Mouse (Mus musculus): Measurements from ENCODE around the gene Pou4f1. TPM values are rescaled to one million over a fixed set of nuclear protein-coding genes. Genes with fewer than 3 reads are reported as not detected.
A peak's percentile ranks its signal among the peaks of the same experiment; 100 is the strongest.
"Not testable (repeated sequence)": the region's sequence is repeated elsewhere in the genome, so short reads cannot be mapped to it uniquely, and the experiment has no call there.

Pou4f1 gene
- 26.6 and 40.7 TPM in 2 replicates for polyA plus RNA-seq (2016; fragmentation: Nextera tagmentation; extraction: Ambion mirVana)

DNA sequence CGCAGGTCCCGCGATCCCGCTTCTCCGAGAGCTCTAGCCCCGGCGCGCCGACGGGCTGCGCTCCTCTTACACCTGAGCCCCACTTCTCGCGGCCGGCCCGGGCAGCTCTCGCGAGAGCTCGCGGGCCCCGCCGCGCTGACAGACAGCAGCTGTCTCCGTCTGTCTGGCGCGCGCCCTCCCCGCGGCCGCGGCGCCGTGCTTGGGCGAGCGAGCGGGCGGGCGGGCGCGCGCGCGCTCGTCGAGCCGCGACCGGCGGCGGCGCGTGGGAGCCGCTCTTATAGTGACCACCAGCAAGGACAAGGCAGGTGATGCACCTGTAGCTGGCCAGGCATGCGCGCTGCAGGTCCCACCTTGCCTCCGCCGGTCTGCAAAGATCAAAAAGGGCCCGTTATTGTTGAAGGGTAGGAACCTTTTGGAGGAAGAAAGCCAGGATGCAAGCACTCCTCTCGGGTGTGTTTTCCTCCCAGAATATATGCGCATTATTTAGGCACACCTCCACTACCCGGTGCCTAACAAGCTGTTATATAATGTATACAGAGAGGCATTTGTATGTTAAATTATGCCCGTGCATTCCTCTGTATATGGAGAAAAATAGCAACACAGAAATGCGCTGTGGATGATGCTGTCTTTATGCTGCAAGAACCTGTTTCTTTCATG is at the start of gene Pou4f1:
Gene Pou4f1 (minus strand): TSS at position 34 of the 657 bp plus-strand sequence.
- peaks cover 97% of the 10 kb centered on the region for H3K27me3 ChIP-seq (ENCODE audit: insufficient read depth, poor library complexity, severe bottlenecking)
- DNase-seq (ENCODE audit: low spot score) = peak; percentile 84
- WGBS = under 1% methylated on average over 62 of the region's 62 CpGs
- peaks cover 39% of the 10 kb centered on the region for H3K4me1 ChIP-seq (replicated peaks)
- no peaks in the 10 kb centered on the region for H3K36me3 ChIP-seq
- H3K27ac ChIP-seq = peak within 1 kb of the TSS; percentile 84
- H3K4me3 ChIP-seq = peak within 1 kb of the TSS; percentile 66
- no peaks in the 10 kb centered on the region for H3K9me3 ChIP-seq

- Histone ChIP-seq H3K4me1 (replicated peaks) (no peaks in the 10 kb centered on the region), H3K27ac (no peak overlapping the region), H3K27me3 (ENCODE audit: insufficient read depth, poor library complexity, severe bottlenecking) (no peaks in the 10 kb centered on the region), H3K9me3 (no peaks in the 10 kb centered on the region), H3K4me3 (no peak overlapping the region), H3K36me3 (peaks cover 37% of the 10 kb centered on the region)
- no peak for DNase-seq (ENCODE audit: low spot score)
- 89% methylated on average over 1 of the region's 1 CpGs for WGBS
These were observed 43.9 kb upstream of the Pou4f1 start for GRCm38 (mm10) chr14:104511664-104512063.

DNA sequence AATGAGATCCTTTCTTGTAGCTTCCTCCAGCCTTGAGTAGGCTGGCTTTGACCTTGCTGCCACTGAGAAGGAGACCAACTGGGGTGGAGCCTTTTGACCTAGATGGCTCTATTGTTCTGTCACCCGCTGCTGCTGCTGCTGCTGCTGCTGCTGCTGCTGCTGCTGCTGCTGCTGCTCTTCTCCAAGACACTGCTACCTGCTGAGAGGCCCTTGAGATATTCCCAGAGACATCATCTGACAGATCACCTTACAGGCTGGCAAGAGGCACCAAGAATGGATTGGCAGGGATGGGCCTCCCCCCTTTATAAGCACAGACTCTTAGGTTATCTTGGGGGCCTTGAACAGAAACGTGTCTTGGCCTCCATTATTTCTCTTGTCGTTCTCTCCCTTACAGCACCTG is 35.0 kb upstream of the Pou4f1 start:
- peaks cover 96% of the 10 kb centered on the region for H3K36me3 ChIP-seq
- not testable (repeated sequence) for H3K9me3 ChIP-seq; H3K4me3 ChIP-seq; H3K4me1 ChIP-seq (replicated peaks); H3K27me3 ChIP-seq (ENCODE audit: insufficient read depth, poor library complexity, severe bottlenecking); H3K27ac ChIP-seq; DNase-seq (ENCODE audit: low spot score)
- WGBS = 77% methylated on average over 3 of the region's 3 CpGs

- Histone ChIP-seq H3K27ac (no peak overlapping the region), H3K36me3 (peaks cover 46% of the 10 kb centered on the region), H3K4me3 (no peak overlapping the region), H3K9me3 (no peaks in the 10 kb centered on the region), H3K27me3 (ENCODE audit: insufficient read depth, poor library complexity, severe bottlenecking) (peaks cover 21% of the 10 kb centered on the region), H3K4me1 (replicated peaks) (no peaks in the 10 kb centered on the region)
- no peak for DNase-seq (ENCODE audit: low spot score)
- WGBS = 95% methylated on average over 8 of the region's 8 CpGs
These were observed 12.0 kb upstream of the Pou4f1 start for GRCm38 (mm10) chr14:104479751-104480150.

DNA sequence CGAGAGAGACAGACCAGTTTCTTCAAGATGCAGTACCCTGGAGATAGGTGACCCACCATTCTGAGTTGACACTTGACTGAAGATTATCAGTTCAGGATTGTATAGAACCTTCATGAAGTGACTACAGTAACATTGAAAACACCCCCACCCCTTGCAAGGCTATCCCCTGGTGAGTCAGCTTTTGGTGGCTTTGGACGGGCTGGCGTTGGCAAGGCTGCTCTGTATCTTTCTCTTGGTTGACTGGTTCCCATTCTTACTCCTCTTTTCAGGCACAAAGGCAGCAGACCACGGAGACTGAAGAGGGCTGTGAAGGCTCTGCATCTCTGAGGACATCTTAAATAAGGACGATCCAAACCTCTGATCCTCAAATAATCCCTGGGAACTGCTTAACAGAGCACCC is 10.8 kb upstream of the Pou4f1 start:
- Histone ChIP-seq H3K36me3 (peaks cover 45% of the 10 kb centered on the region), H3K27me3 (ENCODE audit: insufficient read depth, poor library complexity, severe bottlenecking) (peaks cover 32% of the 10 kb centered on the region), H3K4me1 (replicated peaks) (peaks cover 6% of the 10 kb centered on the region; the same call in 1 of the 2 replicates), H3K4me3 (no peak overlapping the region), H3K9me3 (no peaks in the 10 kb centered on the region), H3K27ac (no peak overlapping the region)
- WGBS = 67% methylated on average over 5 of the region's 5 CpGs
- no peak for DNase-seq (ENCODE audit: low spot score)

DNA sequence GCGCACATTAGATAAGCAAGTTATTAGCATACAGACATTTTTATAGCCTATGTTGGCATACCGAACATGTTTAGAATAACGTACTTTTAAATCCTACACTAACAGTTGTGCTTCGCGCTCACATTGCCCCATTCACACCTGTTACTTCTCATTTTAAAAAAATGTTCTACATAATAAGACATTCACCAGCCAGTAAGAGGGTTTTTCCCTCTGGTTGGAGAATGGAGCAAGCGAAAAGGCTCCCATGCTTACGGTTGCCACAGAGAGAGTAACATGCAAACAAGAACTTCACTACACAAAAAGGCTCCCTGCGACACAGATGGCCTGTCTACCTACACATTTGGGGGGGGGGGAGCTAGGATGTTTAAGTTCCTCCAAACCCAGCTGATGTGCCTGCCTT is 9.8 kb upstream of the Pou4f1 start:
- Histone ChIP-seq H3K4me3 (no peak overlapping the region), H3K36me3 (peaks cover 45% of the 10 kb centered on the region), H3K27ac (no peak overlapping the region), H3K27me3 (ENCODE audit: insufficient read depth, poor library complexity, severe bottlenecking) (peaks cover 42% of the 10 kb centered on the region), H3K4me1 (replicated peaks) (peaks cover 16% of the 10 kb centered on the region), H3K9me3 (no peaks in the 10 kb centered on the region)
- no peak for DNase-seq (ENCODE audit: low spot score)
- 96% methylated on average over 8 of the region's 8 CpGs for WGBS

DNA sequence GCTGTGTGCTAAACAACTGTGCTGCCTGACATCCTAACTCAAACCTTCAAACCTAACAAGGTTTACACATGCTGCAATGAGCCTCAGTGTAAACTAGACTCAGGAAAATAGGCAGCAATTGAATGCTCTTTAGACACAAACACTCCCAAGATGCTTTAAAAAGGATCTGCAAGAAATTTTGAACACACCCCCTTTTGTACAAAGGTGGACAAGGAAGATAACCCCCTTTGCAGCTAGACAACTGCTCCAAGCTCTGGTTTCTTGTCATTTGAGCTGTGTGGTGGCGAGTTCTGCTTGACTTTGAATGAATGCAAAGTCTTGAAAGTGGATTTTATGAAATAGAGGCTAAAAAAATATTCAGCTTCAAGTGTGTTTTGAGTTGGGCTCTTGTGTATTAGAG is 7.6 kb upstream of the Pou4f1 start:
- WGBS = 78% methylated on average over 1 of the region's 1 CpGs
- Histone ChIP-seq H3K4me3 (no peak overlapping the region), H3K4me1 (replicated peaks) (peaks cover 22% of the 10 kb centered on the region), H3K9me3 (no peaks in the 10 kb centered on the region), H3K27me3 (ENCODE audit: insufficient read depth, poor library complexity, severe bottlenecking) (peaks cover 64% of the 10 kb centered on the region), H3K36me3 (peaks cover 45% of the 10 kb centered on the region), H3K27ac (no peak overlapping the region)
- no peak for DNase-seq (ENCODE audit: low spot score)

- Histone ChIP-seq H3K27ac (no peak overlapping the region), H3K36me3 (no peaks in the 10 kb centered on the region), H3K4me3 (peak overlapping the region; percentile 66), H3K27me3 (ENCODE audit: insufficient read depth, poor library complexity, severe bottlenecking) (peaks cover 97% of the 10 kb centered on the region), H3K4me1 (replicated peaks) (peaks cover 44% of the 10 kb centered on the region), H3K9me3 (no peaks in the 10 kb centered on the region)
- 4% methylated on average over 6 of the region's 6 CpGs for WGBS
- DNase-seq (ENCODE audit: low spot score) = no peak
These were observed 798 bp upstream of the Pou4f1 start for GRCm38 (mm10) chr14:104468623-104468970.

GRCm38 (mm10) chr14:104467133-104467965 is 450 bp downstream of the Pou4f1 start:
- Histone ChIP-seq H3K27me3 (ENCODE audit: insufficient read depth, poor library complexity, severe bottlenecking) (peaks cover 97% of the 10 kb centered on the region), H3K4me1 (replicated peaks) (peaks cover 34% of the 10 kb centered on the region), H3K9me3 (no peaks in the 10 kb centered on the region), H3K36me3 (no peaks in the 10 kb centered on the region), H3K27ac (peak overlapping the region; percentile 84), H3K4me3 (peak overlapping the region; percentile 66)
- DNase-seq (ENCODE audit: low spot score) = peak; percentile 54
- WGBS = under 1% methylated on average over 101 of the region's 101 CpGs

DNA sequence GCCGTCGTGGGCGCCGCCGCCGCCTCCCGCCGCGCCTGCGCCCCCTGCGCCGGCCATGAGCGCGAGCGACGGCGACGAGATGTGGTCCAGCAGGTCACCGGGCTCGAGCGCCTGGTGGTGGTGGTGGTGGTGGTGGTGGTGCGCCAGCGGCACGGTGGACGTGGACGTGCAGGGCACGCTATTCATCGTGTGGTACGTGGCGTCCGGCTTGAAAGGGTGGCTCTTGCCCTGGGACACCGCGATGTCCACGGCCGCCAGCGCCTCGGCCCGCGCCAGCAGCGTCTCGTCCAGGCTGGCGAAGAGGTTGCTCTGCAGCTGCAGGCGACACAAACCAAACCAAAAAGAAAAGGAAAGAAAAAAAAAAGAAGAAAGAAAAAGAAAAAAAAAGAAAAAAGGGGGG is 1.2 kb downstream of the Pou4f1 start:
- Histone ChIP-seq H3K4me1 (replicated peaks) (peaks cover 34% of the 10 kb centered on the region), H3K9me3 (no peaks in the 10 kb centered on the region), H3K27me3 (ENCODE audit: insufficient read depth, poor library complexity, severe bottlenecking) (peaks cover 97% of the 10 kb centered on the region), H3K4me3 (peak overlapping the region; percentile 66), H3K36me3 (no peaks in the 10 kb centered on the region), H3K27ac (peak overlapping the region; percentile 84)
- 4% methylated on average over 41 of the region's 43 CpGs for WGBS
- peak; percentile 47 for DNase-seq (ENCODE audit: low spot score)

GRCm38 (mm10) chr14:104465483-104466235 is 2.1 kb downstream of the Pou4f1 start:
- peak; percentile 62 for DNase-seq (ENCODE audit: low spot score)
- under 1% methylated on average over 64 of the region's 64 CpGs for WGBS
- peak overlapping the region; percentile 66 for H3K4me3 ChIP-seq
- no peaks in the 10 kb centered on the region for H3K9me3 ChIP-seq
- peaks cover 34% of the 10 kb centered on the region for H3K4me1 ChIP-seq (replicated peaks)
- no peaks in the 10 kb centered on the region for H3K36me3 ChIP-seq
- peak overlapping the region; percentile 59 for H3K27ac ChIP-seq
- peaks cover 97% of the 10 kb centered on the region for H3K27me3 ChIP-seq (ENCODE audit: insufficient read depth, poor library complexity, severe bottlenecking)

- DNase-seq (ENCODE audit: low spot score) = peak; percentile 15
- Histone ChIP-seq H3K9me3 (no peaks in the 10 kb centered on the region), H3K4me3 (peak overlapping the region; percentile 66), H3K4me1 (replicated peaks) (peaks cover 35% of the 10 kb centered on the region), H3K27ac (no peak overlapping the region), H3K27me3 (ENCODE audit: insufficient read depth, poor library complexity, severe bottlenecking) (peaks cover 95% of the 10 kb centered on the region), H3K36me3 (no peaks in the 10 kb centered on the region)
- 3% methylated on average over 5 of the region's 5 CpGs for WGBS
These were observed 3.0 kb downstream of the Pou4f1 start for GRCm38 (mm10) chr14:104464841-104465240.

Data from hindbrain, embryonic 10.5 days (tissue).